Mouse (Mus musculus): ENCODE results near the gene Traf2.
"Not testable (repeated sequence)": the region's sequence is repeated elsewhere in the genome, so short reads cannot be mapped to it uniquely, and the experiment has no call there.

The Traf2 gene

DNA sequence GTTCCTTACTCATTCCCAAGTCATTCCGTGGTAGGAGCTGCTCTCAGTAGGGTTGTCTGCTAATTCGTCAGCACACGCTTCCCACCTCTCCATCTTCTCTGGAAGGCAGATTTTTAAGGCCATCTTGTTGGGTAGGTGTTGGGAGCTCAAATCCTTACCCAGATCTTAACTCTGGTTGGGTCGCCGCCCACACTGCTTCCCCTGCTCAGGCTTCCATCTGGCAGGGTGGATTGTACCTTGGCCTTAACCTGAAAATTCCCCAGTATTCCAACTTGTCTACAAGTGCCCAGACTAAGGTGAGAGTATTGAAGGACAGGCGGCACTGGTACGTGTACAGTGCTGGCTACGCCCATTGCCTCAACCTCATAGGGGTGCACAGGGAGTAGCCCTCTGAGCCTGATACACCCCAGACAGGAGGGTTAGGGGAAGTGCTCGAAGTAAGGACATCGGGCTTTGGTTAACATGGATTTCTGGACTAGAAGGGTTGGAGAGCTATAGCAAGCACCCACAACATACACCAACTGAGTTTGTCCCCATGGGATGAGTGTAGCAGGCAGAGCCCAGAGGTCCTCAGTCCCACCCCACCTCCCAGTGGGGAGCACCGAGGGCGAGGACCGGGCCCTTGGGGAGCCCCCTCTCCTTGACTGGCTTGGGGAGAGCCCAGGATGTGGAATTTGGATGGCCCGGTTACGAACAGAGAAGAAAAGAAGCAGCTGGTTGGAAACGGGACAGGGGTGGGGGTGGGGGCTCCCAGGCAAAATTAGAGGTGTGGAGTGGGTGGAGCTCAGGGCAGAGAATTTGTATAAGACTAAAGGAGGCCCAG lies 29.5 kb upstream of the Traf2 start:
- no peak for DNase-seq (ENCODE audit: low spot score in 2 of 2)

DNA sequence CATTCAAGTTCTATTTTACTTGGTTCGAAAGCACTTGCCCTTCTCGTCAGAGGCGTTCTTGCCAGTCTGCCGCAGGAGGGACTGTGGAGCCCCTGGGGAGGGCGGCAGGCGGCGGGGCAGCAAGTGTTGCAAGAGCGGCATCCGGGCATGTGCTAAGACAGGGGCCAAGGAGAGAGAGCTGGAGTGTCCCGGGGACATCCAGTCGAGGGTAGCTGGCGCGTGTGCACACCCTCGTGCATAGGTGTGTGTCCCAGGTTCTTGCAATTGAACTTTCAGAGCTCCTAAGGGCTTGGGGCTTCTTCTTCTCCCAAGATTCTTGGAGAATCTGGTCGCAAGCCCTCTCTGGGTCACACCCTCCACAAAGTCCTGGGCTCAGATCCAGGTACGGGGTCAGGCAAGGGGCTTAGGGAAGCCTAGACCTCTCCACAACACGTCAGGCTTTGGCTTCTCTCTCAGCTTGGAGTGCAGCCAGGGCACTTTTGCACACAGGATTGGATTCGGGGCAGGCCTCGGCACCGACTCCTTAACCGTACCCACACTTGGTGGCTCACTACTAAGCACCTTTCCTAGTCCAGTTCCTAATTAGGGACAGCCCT lies 28.8 kb upstream of the Traf2 start:
- DNase-seq (ENCODE audit: low spot score in 2 of 2) = no peak

GRCm38 (mm10) chr2:25574579-25575431 lies 28.1 kb upstream of the Traf2 start, which contains the start of the genes Mamdc4 and Phpt1:
Gene Mamdc4, minus strand, starts transcription at chr2:25574845.
Gene Phpt1, minus strand, starts transcription at chr2:25575224.
- peak; percentile 96 to 97 for DNase-seq (ENCODE audit: low spot score in 2 of 2)

- no peak for DNase-seq (ENCODE audit: low spot score in 2 of 2)
These were observed 27.4 kb upstream of the Traf2 start for GRCm38 (mm10) chr2:25574136-25574535.

DNA sequence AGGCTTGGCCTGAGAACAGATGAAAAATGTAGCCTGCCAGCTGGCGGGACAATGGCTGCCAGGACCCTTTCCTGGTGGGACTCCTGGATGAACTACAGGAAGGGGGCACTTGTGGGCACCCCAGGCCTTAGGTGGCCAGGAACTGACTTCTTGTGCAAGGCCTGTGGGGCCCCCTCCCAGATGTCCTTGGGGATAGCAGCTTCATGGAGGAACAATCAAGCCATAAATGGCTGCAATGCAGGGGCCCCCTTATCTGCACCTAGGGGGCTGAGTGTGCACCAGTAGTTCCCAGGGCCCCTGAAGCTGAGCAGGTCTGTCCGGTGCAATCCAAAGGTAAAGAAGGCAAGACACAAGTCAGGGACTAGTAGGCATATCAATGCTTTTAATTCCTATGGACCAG lies 26.3 kb upstream of the Traf2 start:
- DNase-seq (ENCODE audit: low spot score in 2 of 2) = no peak

DNA sequence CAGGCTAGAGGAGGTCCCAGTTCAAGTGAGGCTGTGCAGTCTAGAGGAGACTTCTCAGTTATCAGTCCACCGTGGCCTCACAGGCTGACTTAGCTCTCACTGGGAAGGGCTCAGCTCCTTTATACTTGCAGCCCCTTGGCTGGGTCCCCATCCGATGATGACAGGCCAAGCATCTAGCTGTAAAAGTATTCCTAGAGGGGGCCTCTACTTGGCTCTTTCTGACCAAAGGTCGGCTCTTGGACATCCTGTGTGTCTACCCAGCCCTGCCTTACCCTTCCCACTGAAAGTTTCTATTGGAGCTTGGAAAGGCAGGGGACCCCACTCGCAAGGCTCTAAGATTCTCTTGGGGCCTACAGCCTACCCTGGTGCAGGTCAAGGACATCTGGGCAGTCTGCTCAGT lies 24.5 kb upstream of the Traf2 start:
- DNase-seq (ENCODE audit: low spot score in 2 of 2) = no peak

DNA sequence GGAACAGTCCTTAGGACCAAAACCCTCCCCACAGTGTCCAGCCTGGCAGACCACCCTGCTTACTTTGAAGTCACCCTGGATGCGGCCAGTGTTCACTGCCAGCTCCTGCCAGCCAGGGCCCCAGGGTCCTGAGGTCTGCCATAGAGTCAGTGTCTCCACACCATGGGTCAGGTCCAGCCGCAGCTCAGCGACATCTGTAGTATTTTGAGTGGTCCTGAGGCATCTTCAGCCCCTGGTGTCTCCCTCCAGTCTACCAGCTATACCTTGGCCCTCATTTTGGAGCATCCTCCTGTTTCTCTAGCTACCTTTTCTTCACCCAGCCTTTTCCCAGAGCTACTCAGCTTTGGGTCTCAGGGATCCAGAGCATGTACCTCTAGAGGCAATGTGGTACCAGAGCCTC lies 22.6 kb upstream of the Traf2 start:
- no peak for DNase-seq (ENCODE audit: low spot score in 2 of 2)

- no peak for DNase-seq (ENCODE audit: low spot score in 2 of 2)
These were observed 21.8 kb upstream of the Traf2 start for GRCm38 (mm10) chr2:25568473-25569019.

DNA sequence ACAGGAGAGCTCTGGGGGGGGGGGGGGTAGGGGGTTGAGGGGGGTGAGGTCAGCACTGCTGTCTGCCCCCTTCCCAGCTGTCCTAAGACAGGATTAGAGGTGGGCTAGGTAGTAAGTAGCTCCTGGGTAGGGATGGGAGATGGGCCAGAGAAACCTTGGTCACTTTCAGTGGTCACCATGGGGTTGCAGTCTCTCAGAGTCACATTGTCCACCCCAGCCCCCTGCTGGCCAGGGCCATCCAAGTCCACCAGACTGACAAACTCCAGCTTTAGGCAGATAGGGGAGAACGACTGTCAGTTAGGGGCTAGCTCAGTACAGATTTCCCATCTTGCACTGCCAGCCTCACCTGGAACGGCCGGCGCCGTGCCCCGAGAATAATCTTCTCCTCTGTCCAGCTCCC lies 19.8 kb upstream of the Traf2 start:
- DNase-seq (ENCODE audit: low spot score in 2 of 2) = no peak

GRCm38 (mm10) chr2:25565741-25566140 lies 19.0 kb upstream of the Traf2 start:
- no peak for DNase-seq (ENCODE audit: low spot score in 2 of 2)

GRCm38 (mm10) chr2:25561946-25562345 lies 15.2 kb upstream of the Traf2 start:
- no peak for DNase-seq (ENCODE audit: low spot score in 2 of 2)

GRCm38 (mm10) chr2:25560551-25560950 lies 13.8 kb upstream of the Traf2 start:
- DNase-seq (ENCODE audit: low spot score in 2 of 2) = no peak

- DNase-seq (ENCODE audit: low spot score in 2 of 2) = no peak
These were observed 12.0 kb upstream of the Traf2 start for GRCm38 (mm10) chr2:25558774-25559173.

- DNase-seq (ENCODE audit: low spot score in 2 of 2) = no peak
These were observed 11.2 kb upstream of the Traf2 start for GRCm38 (mm10) chr2:25557964-25558360.

- peak; percentile 92 to 95 for DNase-seq (ENCODE audit: low spot score in 2 of 2)
These were observed 10.7 kb upstream of the Traf2 start, which contains the start of gene Edf1 for GRCm38 (mm10) chr2:25557221-25557963. Gene Edf1, plus strand, starts transcription at chr2:25557847.

GRCm38 (mm10) chr2:25556296-25556695 lies 9.6 kb upstream of the Traf2 start:
- DNase-seq (ENCODE audit: low spot score in 2 of 2) = no peak

GRCm38 (mm10) chr2:25555479-25555878 lies 8.7 kb upstream of the Traf2 start:
- DNase-seq (ENCODE audit: low spot score in 2 of 2) = not testable (repeated sequence)

DNA sequence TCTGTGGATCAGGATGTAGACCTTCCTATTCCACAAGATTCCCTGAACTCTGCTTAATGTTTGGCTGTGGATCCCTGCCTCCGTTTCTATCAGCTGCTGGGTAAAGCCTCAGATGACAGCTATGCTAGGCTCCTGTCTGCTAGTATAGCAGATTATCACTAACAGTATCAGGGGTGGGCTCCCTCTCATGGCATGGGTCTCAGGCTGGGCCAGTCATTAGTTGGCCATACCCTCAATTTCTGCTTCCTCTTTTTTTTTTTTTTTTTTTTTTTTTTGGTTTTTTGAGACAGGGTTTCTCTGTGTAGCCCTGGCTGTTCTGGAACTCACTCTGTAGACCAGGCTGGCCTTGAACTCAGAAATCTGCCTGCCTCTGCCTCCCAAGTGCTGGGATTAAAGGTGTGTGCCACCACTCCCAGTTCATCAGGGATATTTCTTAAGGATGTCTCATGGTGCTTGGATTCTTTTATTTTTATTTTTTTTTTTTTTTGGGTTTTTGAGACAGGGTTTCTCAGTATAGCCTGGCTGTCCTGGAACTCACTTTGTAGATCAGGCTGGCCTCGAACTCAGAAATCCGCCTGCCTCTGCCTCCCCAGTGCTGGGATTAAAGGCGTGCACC lies 6.5 kb upstream of the Traf2 start:
- not testable (repeated sequence) for DNase-seq (ENCODE audit: low spot score in 2 of 2)

DNA sequence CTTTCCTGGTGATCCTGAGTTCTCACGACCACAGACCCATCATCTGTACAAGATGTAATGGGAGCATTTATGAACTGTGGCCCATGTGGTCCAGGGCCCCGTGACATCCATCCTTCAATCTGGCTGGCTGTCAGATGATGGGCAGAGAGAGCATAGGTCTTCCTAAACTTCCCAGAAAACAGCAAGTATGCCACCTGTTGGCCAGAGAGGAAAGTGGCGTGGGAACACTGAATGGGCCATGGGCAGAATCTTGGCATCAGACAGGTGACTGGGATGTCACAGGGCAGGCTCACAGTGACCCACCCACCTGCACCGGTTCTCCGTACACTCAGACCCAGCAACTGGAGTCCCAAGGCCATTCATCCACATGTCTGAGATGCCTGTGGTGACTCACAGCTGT lies 4.4 kb upstream of the Traf2 start:
- DNase-seq (ENCODE audit: low spot score in 2 of 2) = no peak
